Mouse (Mus musculus) embryonic fibroblast, embryonic 13.5 days (primary cell): Measurements from ENCODE around the gene Zbtb7a.

ENCODE experiments used
- CTCF ChIP-seq: IDR thresholded peaks from 2 replicates; pipeline ENCODE4 v1.5.1; 2011; ENCODE audit warnings: mild to moderate bottlenecking, control low read depth, low read length, moderate library complexity, borderline replicate concordance; ENCODE audit not compliant: insufficient read depth
- POLR2A ChIP-seq: IDR thresholded peaks from 2 replicates; pipeline ENCODE4 v1.6.1; 2011; ENCODE audit warnings: low read depth, mild to moderate bottlenecking, control low read depth, low read length, moderate library complexity

GRCm38 (mm10) chr10:81087021-81087420 lies 48.0 kb upstream of the Zbtb7a start:
- TF ChIP-seq CTCF (no peak), POLR2A (no peak)
